Mouse (Mus musculus) kidney, adult 8-10 months (tissue): ENCODE measurements around the gene Jazf1.

Experiments
- DNase-seq, 2 experiments: peaks; one replicate each; pipeline ENCODE4 v3.0.0; 2022

Jazf1 gene

GRCm38 (mm10) chr6:53067989-53068874 lies at the start of gene Jazf1:
Jazf1 (minus strand) TSS chr6:53068631.
- peak; percentile 10 to 11 for DNase-seq

- DNase-seq: no peak
These were observed 49.4 kb upstream of the Jazf1 start for GRCm38 (mm10) chr6:53117855-53118254.

- DNase-seq: no peak
These were observed 18.4 kb upstream of the Jazf1 start for GRCm38 (mm10) chr6:53086879-53087278.

GRCm38 (mm10) chr6:53081241-53081640 lies 12.8 kb upstream of the Jazf1 start:
- no peak for DNase-seq

- no peak for DNase-seq
These were observed 10.2 kb upstream of the Jazf1 start for GRCm38 (mm10) chr6:53078671-53079070.

- no peak for DNase-seq
These were observed 3.3 kb upstream of the Jazf1 start for GRCm38 (mm10) chr6:53071732-53072131.

- no peak for DNase-seq
These were observed 1.6 kb upstream of the Jazf1 start for GRCm38 (mm10) chr6:53069976-53070575.

- no peak for DNase-seq
These were observed 396 bp upstream of the Jazf1 start for GRCm38 (mm10) chr6:53068875-53069178.

- no peak for DNase-seq
These were observed 914 bp downstream of the Jazf1 start for GRCm38 (mm10) chr6:53067446-53067988.

GRCm38 (mm10) chr6:53066978-53067377 lies 1.5 kb downstream of the Jazf1 start:
- DNase-seq: no peak

GRCm38 (mm10) chr6:53064070-53064469 lies 4.4 kb downstream of the Jazf1 start:
- no peak for DNase-seq

- DNase-seq: no peak
These were observed 13.5 kb downstream of the Jazf1 start for GRCm38 (mm10) chr6:53054909-53055308.

- no peak for DNase-seq
These were observed 22.9 kb downstream of the Jazf1 start for GRCm38 (mm10) chr6:53045501-53045900.

- DNase-seq: no peak
These were observed 30.3 kb downstream of the Jazf1 start for GRCm38 (mm10) chr6:53038176-53038575.

- DNase-seq: no peak
These were observed 33.9 kb downstream of the Jazf1 start for GRCm38 (mm10) chr6:53034362-53035011.

GRCm38 (mm10) chr6:53032730-53033484 lies 35.5 kb downstream of the Jazf1 start:
- peak in 1 of 2 experiments; percentile 5 for DNase-seq

GRCm38 (mm10) chr6:53022069-53022468 lies 46.4 kb downstream of the Jazf1 start:
- no peak for DNase-seq

- no peak for DNase-seq
These were observed 47.4 kb downstream of the Jazf1 start for GRCm38 (mm10) chr6:53021081-53021480.

GRCm38 (mm10) chr6:53017357-53018205 lies 50.9 kb downstream of the Jazf1 start:
- no peak for DNase-seq

GRCm38 (mm10) chr6:53014460-53015455 lies 53.7 kb downstream of the Jazf1 start:
- no peak for DNase-seq

- DNase-seq: no peak
These were observed 58.1 kb downstream of the Jazf1 start for GRCm38 (mm10) chr6:53010286-53010685.
